Mouse (Mus musculus) midbrain, embryonic 16.5 days (tissue): Measurements from ENCODE around the gene Hdhd5. TPM values are rescaled to one million over a fixed set of nuclear protein-coding genes. Genes with fewer than 3 reads are reported as not detected.

ENCODE experiments used
- ATAC-seq: fragments of 200-750 bp; cut with Nextera tagmentation; 2 replicates; pipeline ENCODE4 v1.8.0; 2017; ENCODE audit warnings: moderate TSS enrichment
- H3K27ac ChIP-seq: fragments of 300-500 bp; sonication (generic); 2 replicates; pipeline ENCODE4 v1.5.1; 2014; ENCODE audit warnings: mild to moderate bottlenecking, low read length, mixed read lengths
- H3K27me3 ChIP-seq: fragments of 300-500 bp; sonication (generic); 2 replicates; pipeline ENCODE4 v1.6.1; 2014; ENCODE audit warnings: low read depth, low read length, mixed read lengths; ENCODE audit not compliant: control insufficient read depth, insufficient read depth
- H3K36me3 ChIP-seq: fragments of 300-500 bp; sonication (generic); 2 replicates; pipeline ENCODE4 v1.6.1; 2014; ENCODE audit warnings: mild to moderate bottlenecking, low read length, moderate library complexity, mixed read lengths; ENCODE audit not compliant: control insufficient read depth, insufficient read depth
- H3K4me1 ChIP-seq: fragments of 300-500 bp; sonication (generic); 2 replicates; pipeline ENCODE4 v1.6.1; 2014; ENCODE audit warnings: mild to moderate bottlenecking, low read length, mixed read lengths; ENCODE audit not compliant: control insufficient read depth, insufficient read depth
- H3K4me2 ChIP-seq: fragments of 300-500 bp; sonication (generic); 2 replicates; pipeline ENCODE4 v1.6.1; 2014; ENCODE audit warnings: mild to moderate bottlenecking, low read length, mixed read lengths
- H3K4me3 ChIP-seq: fragments of 300-500 bp; sonication (generic); 2 replicates; pipeline ENCODE4 v1.5.1; 2014; ENCODE audit warnings: low read depth, mild to moderate bottlenecking, low read length, moderate library complexity, mixed read lengths
- H3K9ac ChIP-seq: fragments of 300-500 bp; sonication (generic); 2 replicates; pipeline ENCODE4 v1.6.1; 2014; ENCODE audit warnings: low read depth, low read length, mixed read lengths
- H3K9me3 ChIP-seq: fragments of 300-500 bp; sonication (generic); replicated peaks from 2 replicates; pipeline ENCODE4 v1.6.1; 2014; ENCODE audit warnings: mild to moderate bottlenecking, low read length, mixed read lengths; ENCODE audit not compliant: control insufficient read depth, poor library complexity, severe bottlenecking
- WGBS: fragments of 180-500 bp; shearing (Covaris S2); extraction: QIAGEN DNeasy Blood & Tissue Kit; methylation state at CpG from one replicate; pipeline ENCODE4 v1.1.7; 2014; 5-methylcytosine and 5-hydroxymethylcytosine counted together
- polyA plus RNA-seq: library from polyadenylated mRNA; unstranded; fragments of >200 nt; fragmentation: Nextera tagmentation; extraction: Ambion mirVana; gene quantifications from 2 replicates; pipeline ENCODE4 v1.2.1, GENCODE M21; 2015

Hdhd5 gene
- polyA plus RNA-seq, 1 experiment from 2014 or later = 15.0 TPM

DNA sequence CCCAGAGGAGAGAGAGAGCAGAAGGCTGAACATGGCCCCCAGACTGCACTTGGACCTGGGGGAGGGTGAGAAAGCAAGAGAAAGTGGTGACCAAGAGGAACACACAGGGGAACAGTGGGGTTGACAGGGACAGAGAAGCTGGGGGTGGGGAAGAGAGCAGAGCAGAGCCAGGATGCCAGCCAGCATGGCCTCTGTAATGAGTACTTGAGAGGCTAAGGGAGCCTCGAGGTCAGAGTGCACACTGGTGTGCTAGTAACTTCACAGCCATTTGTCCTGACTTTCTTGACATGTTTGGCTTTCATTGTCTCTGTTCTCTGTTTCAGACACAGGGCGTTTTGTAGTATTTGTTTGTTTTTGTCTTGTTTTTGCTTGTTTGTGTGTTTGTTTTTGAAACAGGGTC, 10.3 kb upstream of the Hdhd5 start:
- H3K27me3 ChIP-seq = no peaks in the 10 kb centered on the region
- H3K36me3 ChIP-seq = no peaks in the 10 kb centered on the region
- no peak overlapping the region for H3K4me2 ChIP-seq
- no peaks in the 10 kb centered on the region for H3K9me3 ChIP-seq
- no peak overlapping the region for H3K9ac ChIP-seq
- peaks cover 6% of the 10 kb centered on the region for H3K4me1 ChIP-seq
- 69% methylated on average over 2 of the region's 2 CpGs for WGBS
- no peak for ATAC-seq
- no peak overlapping the region for H3K4me3 ChIP-seq
- no peak overlapping the region for H3K27ac ChIP-seq

DNA sequence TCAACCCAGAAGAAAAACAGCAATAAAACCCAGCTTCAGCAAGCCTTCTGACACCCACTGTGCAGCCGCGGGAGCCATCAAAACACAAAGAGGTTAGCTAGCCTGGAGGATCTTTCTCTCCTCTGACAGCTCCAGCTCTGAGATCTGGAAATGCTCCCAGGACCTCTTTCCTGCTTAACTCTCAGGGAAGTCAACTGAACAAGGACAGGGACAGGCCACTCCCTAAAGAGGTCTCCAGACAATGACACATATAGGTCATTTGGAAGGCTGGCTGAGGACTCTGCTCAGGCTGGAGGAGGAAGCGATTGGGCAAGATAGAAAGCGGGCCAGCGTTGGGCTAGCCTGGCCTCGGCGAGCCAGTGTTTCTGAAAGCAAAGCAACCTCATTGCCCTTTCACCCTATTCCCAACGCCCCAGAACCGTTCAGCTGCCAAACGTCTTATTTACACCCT, 8.7 kb upstream of the Hdhd5 start:
- no peak overlapping the region for H3K9ac ChIP-seq
- ATAC-seq = peak; percentile 50
- H3K36me3 ChIP-seq = no peaks in the 10 kb centered on the region
- peaks cover 6% of the 10 kb centered on the region for H3K4me1 ChIP-seq
- no peak overlapping the region for H3K27ac ChIP-seq
- no peak overlapping the region for H3K4me3 ChIP-seq
- no peaks in the 10 kb centered on the region for H3K27me3 ChIP-seq
- WGBS = 53% methylated on average over 10 of the region's 10 CpGs
- H3K4me2 ChIP-seq = peak overlapping the region; percentile 78; the same call in 1 of the 2 replicates
- no peaks in the 10 kb centered on the region for H3K9me3 ChIP-seq

GRCm38 (mm10) chr6:120539132-120539759, 8.1 kb upstream of the Hdhd5 start:
- Histone ChIP-seq H3K27ac (peak overlapping the region; percentile 41), H3K4me1 (peaks cover 6% of the 10 kb centered on the region), H3K36me3 (no peaks in the 10 kb centered on the region), H3K4me2 (peak overlapping the region; percentile 78), H3K4me3 (peak overlapping the region; percentile 37), H3K9ac (peak overlapping the region; percentile 66), H3K27me3 (no peaks in the 10 kb centered on the region), H3K9me3 (no peaks in the 10 kb centered on the region)
- WGBS = 2% methylated on average over 16 of the region's 16 CpGs
- peak; percentile 91 for ATAC-seq

GRCm38 (mm10) chr6:120536337-120536736, 5.2 kb upstream of the Hdhd5 start:
- WGBS = 70% methylated on average over 2 of the region's 2 CpGs
- H3K4me2 ChIP-seq = no peak overlapping the region
- ATAC-seq = no peak
- H3K4me3 ChIP-seq = no peak overlapping the region
- no peak overlapping the region for H3K9ac ChIP-seq
- H3K9me3 ChIP-seq = no peaks in the 10 kb centered on the region
- no peak overlapping the region for H3K27ac ChIP-seq
- H3K4me1 ChIP-seq = peaks cover 10% of the 10 kb centered on the region
- H3K27me3 ChIP-seq = no peaks in the 10 kb centered on the region
- no peaks in the 10 kb centered on the region for H3K36me3 ChIP-seq

DNA sequence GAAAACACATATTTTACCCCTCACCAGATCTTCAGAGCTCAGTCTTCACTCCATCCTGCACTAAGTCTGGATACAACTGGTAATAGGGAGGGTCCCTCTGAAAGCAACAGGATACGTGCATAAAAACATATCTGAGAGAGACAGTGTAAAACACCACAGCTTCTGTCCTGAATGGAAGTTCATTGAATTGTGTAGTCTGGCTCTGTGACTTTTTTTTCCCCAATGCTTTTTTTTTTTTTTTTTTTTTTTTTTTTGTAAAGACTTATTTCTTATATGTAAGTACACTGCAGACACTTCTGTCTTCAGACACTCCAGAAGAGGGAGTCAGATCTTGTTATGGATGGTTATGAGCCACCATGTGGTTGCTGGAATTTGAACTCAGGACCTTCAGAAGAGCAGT, 1.5 kb upstream of the Hdhd5 start:
- Histone ChIP-seq H3K27ac (no peak overlapping the region), H3K36me3 (no peaks in the 10 kb centered on the region), H3K4me2 (no peak overlapping the region), H3K9ac (no peak overlapping the region), H3K4me3 (no peak overlapping the region), H3K9me3 (no peaks in the 10 kb centered on the region), H3K27me3 (no peaks in the 10 kb centered on the region), H3K4me1 (peaks cover 19% of the 10 kb centered on the region)
- WGBS = 80% methylated on average over 1 of the region's 1 CpGs
- ATAC-seq = no peak

GRCm38 (mm10) chr6:120529123-120529522, 2.0 kb downstream of the Hdhd5 start:
- Histone ChIP-seq H3K9ac (no peak overlapping the region), H3K4me3 (no peak overlapping the region), H3K27ac (no peak overlapping the region; the same call in 1 of the 2 replicates), H3K36me3 (no peaks in the 10 kb centered on the region), H3K4me2 (no peak overlapping the region), H3K9me3 (no peaks in the 10 kb centered on the region), H3K4me1 (peaks cover 19% of the 10 kb centered on the region), H3K27me3 (no peaks in the 10 kb centered on the region)
- 86% methylated on average over 4 of the region's 4 CpGs for WGBS
- no peak for ATAC-seq

DNA sequence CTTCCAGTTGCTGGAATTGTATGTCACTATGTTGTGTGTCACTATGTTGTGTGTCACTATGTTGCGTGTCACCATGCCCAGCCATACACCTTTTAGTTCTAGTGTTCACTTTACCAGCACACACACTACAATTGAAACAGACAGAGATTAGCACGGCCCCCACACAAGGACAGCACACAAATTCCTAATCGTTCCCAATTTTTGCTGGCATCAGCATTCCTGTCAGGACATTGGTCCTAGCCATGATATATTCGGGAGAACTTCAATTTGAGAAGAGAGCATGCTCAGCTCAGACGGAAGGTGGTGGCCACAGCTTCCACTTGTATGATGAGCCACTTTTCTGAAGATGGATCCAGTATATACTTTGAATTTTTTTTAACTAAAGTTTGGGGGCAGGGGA, 6.3 kb downstream of the Hdhd5 start:
- H3K4me2 ChIP-seq = no peak overlapping the region
- peaks cover 10% of the 10 kb centered on the region for H3K36me3 ChIP-seq
- no peak overlapping the region for H3K4me3 ChIP-seq
- no peaks in the 10 kb centered on the region for H3K9me3 ChIP-seq
- H3K9ac ChIP-seq = no peak overlapping the region
- WGBS = 96% methylated on average over 5 of the region's 5 CpGs
- ATAC-seq = no peak
- H3K4me1 ChIP-seq = peaks cover 6% of the 10 kb centered on the region
- no peak overlapping the region for H3K27ac ChIP-seq
- H3K27me3 ChIP-seq = no peaks in the 10 kb centered on the region

- Histone ChIP-seq H3K27me3 (no peaks in the 10 kb centered on the region), H3K36me3 (peaks cover 17% of the 10 kb centered on the region), H3K9ac (no peak overlapping the region), H3K27ac (no peak overlapping the region), H3K4me2 (no peak overlapping the region), H3K4me3 (no peak overlapping the region), H3K4me1 (no peaks in the 10 kb centered on the region), H3K9me3 (no peaks in the 10 kb centered on the region)
- no peak for ATAC-seq
- WGBS = 89% methylated on average over 5 of the region's 5 CpGs
Observed at GRCm38 (mm10) chr6:120519647-120520046, 11.5 kb downstream of the Hdhd5 start.

GRCm38 (mm10) chr6:120517311-120517710, 13.8 kb downstream of the Hdhd5 start:
- no peaks in the 10 kb centered on the region for H3K27me3 ChIP-seq
- no peak overlapping the region for H3K9ac ChIP-seq
- H3K4me3 ChIP-seq = no peak overlapping the region
- no peaks in the 10 kb centered on the region for H3K4me1 ChIP-seq
- H3K4me2 ChIP-seq = no peak overlapping the region
- 90% methylated on average over 5 of the region's 5 CpGs for WGBS
- no peak overlapping the region for H3K27ac ChIP-seq
- peaks cover 15% of the 10 kb centered on the region for H3K36me3 ChIP-seq
- no peak for ATAC-seq
- H3K9me3 ChIP-seq = no peaks in the 10 kb centered on the region
